Mouse (Mus musculus) layer of hippocampus, adult 9-11 months (tissue): ENCODE measurements around the gene Bud31.
"Not testable (repeated sequence)": the region's sequence is repeated elsewhere in the genome, so short reads cannot be mapped to it uniquely, and the experiment has no call there.

Experiments used
- DNase-seq: peaks from one replicate; pipeline ENCODE4 v3.0.0; 2022

Gene Bud31

GRCm38 (mm10) chr5:145129124-145129523 is 11.0 kb upstream of the Bud31 start:
- no peak for DNase-seq

GRCm38 (mm10) chr5:145129773-145130172 is 10.4 kb upstream of the Bud31 start:
- DNase-seq = not testable (repeated sequence)

- peak; percentile 84 for DNase-seq
These were observed 10.0 kb upstream of the Bud31 start for GRCm38 (mm10) chr5:145130191-145130590.

GRCm38 (mm10) chr5:145130995-145131394 is 9.2 kb upstream of the Bud31 start:
- DNase-seq = no peak

GRCm38 (mm10) chr5:145133275-145133674 is 6.9 kb upstream of the Bud31 start:
- not testable (repeated sequence) for DNase-seq

GRCm38 (mm10) chr5:145138836-145139235 is 1.3 kb upstream of the Bud31 start:
- DNase-seq = no peak

- no peak for DNase-seq
These were observed 449 bp downstream of the Bud31 start for GRCm38 (mm10) chr5:145140611-145141010.

- DNase-seq = no peak
These were observed 7.6 kb downstream of the Bud31 start for GRCm38 (mm10) chr5:145147748-145148147.

- DNase-seq = no peak
These were observed 9.1 kb downstream of the Bud31 start for GRCm38 (mm10) chr5:145149294-145149693.

- DNase-seq = no peak
These were observed 12.5 kb downstream of the Bud31 start for GRCm38 (mm10) chr5:145152690-145153089.

- no peak for DNase-seq
These were observed 21.2 kb downstream of the Bud31 start for GRCm38 (mm10) chr5:145161361-145161760.

GRCm38 (mm10) chr5:145164710-145165109 is 24.5 kb downstream of the Bud31 start:
- DNase-seq = no peak

- DNase-seq = no peak
These were observed 25.0 kb downstream of the Bud31 start for GRCm38 (mm10) chr5:145165184-145165583.

GRCm38 (mm10) chr5:145166536-145167305 is 26.6 kb downstream of the Bud31 start, which contains the start of the genes Ptcd1 and Cpsf4:
Ptcd1 (minus strand) TSS chr5:145167108.
Cpsf4 (plus strand) TSS chr5:145167213.
- peak; percentile 99 for DNase-seq

GRCm38 (mm10) chr5:145167306-145167661 is 27.1 kb downstream of the Bud31 start:
- no peak for DNase-seq

- DNase-seq = no peak
These were observed 38.4 kb downstream of the Bud31 start for GRCm38 (mm10) chr5:145178461-145178980.

GRCm38 (mm10) chr5:145185244-145185643 is 45.1 kb downstream of the Bud31 start:
- DNase-seq = no peak

GRCm38 (mm10) chr5:145189416-145189815 is 49.3 kb downstream of the Bud31 start:
- DNase-seq = no peak

GRCm38 (mm10) chr5:145190373-145190772 is 50.2 kb downstream of the Bud31 start:
- no peak for DNase-seq

GRCm38 (mm10) chr5:145190875-145191798 is 51.0 kb downstream of the Bud31 start:
- peak; percentile 92 for DNase-seq

- no peak for DNase-seq
These were observed 51.8 kb downstream of the Bud31 start, which contains the start of gene Atp5j2 for GRCm38 (mm10) chr5:145191962-145192361. Atp5j2 (minus strand) TSS chr5:145192062.
